In genomic region chr2:49600021-49600681, GRCm38 (mm10) we compare ENCODE assay signal across 15 mouse cellular contexts. TPM values are rescaled to one million over a fixed set of nuclear protein-coding genes. Genes with fewer than 3 reads are reported as not detected.
DNase-seq lines count a peak whose midpoint lies in the region; ATAC-seq and TF ChIP-seq lines count a peak whose summit lies in the region.
"Had no signal": no experiment of that assay in that cellular context is flagged by ENCODE, and none has a peak within 500 bp of the region (broad histone marks: within the 10 kb centered on the region; RNA-seq: fewer than 3 reads in every experiment).

No protein-coding gene starts in this region.

- TF ChIP-seq POLR2A in cerebellum, adult 2 months (IDR thresholded peaks at IDR 0.05; ENCODE audit: borderline replicate concordance, insufficient read depth, low read length): no peak

- intact Hi-C loops in heart, postnatal 14 days (cut with DNase I): no loop called here

- no peaks in the 10 kb centered on the region for H3K36me3 ChIP-seq in forebrain, embryonic 11.5 days (ENCODE audit: control insufficient read depth, insufficient read depth, low read length)
- H3K36me3 ChIP-seq: heart, embryonic 13.5 days; liver, embryonic 13.5 days had no signal

- H3K9ac ChIP-seq in forebrain, embryonic 11.5 days (ENCODE audit: low read length): no peak overlapping the region
- H3K9ac ChIP-seq: heart, embryonic 13.5 days; liver, embryonic 13.5 days had no signal

- H3K9me3 ChIP-seq in forebrain, embryonic 11.5 days (ENCODE audit: control insufficient read depth, low read length): no peaks in the 10 kb centered on the region
- H3K9me3 ChIP-seq: heart, embryonic 13.5 days; liver, embryonic 13.5 days had no signal

- peak; percentile 56; the same call in 1 of the 2 replicates for ATAC-seq in forebrain, embryonic 11.5 days (replicated peaks; ENCODE audit: low FRiP score)
- no peak for ATAC-seq in erythroblast, adult 5-6 weeks (replicated peaks; ENCODE audit: low FRiP score, poor library complexity, severe bottlenecking)
- ATAC-seq: activated CD4-positive, CD25-positive, alpha-beta regulatory T cell, adult 4 months had no signal

- H3K4me1 ChIP-seq in forebrain, embryonic 11.5 days (replicated peaks; ENCODE audit: control insufficient read depth, insufficient read depth, low read length): peaks cover 2% of the 10 kb centered on the region; the same call in 1 of the 2 replicates
- H3K4me1 ChIP-seq in cerebellum, adult 2 months (ENCODE audit: control insufficient read depth, insufficient read depth, low read length): peaks cover 20% of the 10 kb centered on the region
- H3K4me1 ChIP-seq: heart, embryonic 13.5 days; liver, embryonic 13.5 days; megakaryocyte, embryonic 14.5 days had no signal

- H3K4me2 ChIP-seq in forebrain, embryonic 11.5 days (ENCODE audit: low read depth, low read length, severe bottlenecking): no peak overlapping the region
- H3K4me2 ChIP-seq: heart, embryonic 13.5 days; liver, embryonic 13.5 days had no signal

- no peak overlapping the region for H3K4me3 ChIP-seq in forebrain, embryonic 11.5 days (ENCODE audit: low read depth, low read length)
- H3K4me3 ChIP-seq in cerebellum, adult 2 months (replicated peaks; ENCODE audit: insufficient read depth, low read depth, low read length): no peak overlapping the region
- H3K4me3 ChIP-seq: heart, embryonic 13.5 days; liver, embryonic 13.5 days; megakaryocyte, embryonic 14.5 days had no signal

- no peak for TF ChIP-seq CTCF in cerebellum, adult 2 months (IDR thresholded peaks at IDR 0.05; ENCODE audit: borderline replicate concordance, insufficient read depth, low read depth, low read length)

- no peaks in the 10 kb centered on the region for H3K27me3 ChIP-seq in forebrain, embryonic 11.5 days (ENCODE audit: control insufficient read depth, insufficient read depth, low read length)
- no peaks in the 10 kb centered on the region for H3K27me3 ChIP-seq in cerebellum, adult 2 months (ENCODE audit: control insufficient read depth, insufficient read depth, low read length)
- H3K27me3 ChIP-seq: heart, embryonic 13.5 days; liver, embryonic 13.5 days had no signal

- 65% methylated on average over 7 of the region's 7 CpGs for WGBS in forebrain, embryonic 11.5 days
- 36% methylated on average over 7 of the region's 7 CpGs for WGBS in cerebellum, adult 2 months

- DNase-seq in heart, adult 11 months: peak; percentile 76
- no peak for DNase-seq in heart, postnatal 14 days
- DNase-seq in MN1 (ENCODE audit: low spot score): peak; percentile 89
- DNase-seq in forebrain, embryonic 11.5 days (ENCODE audit: low spot score): no peak
- peak; percentile 23 for DNase-seq in mesoderm, embryonic 11.5 days (ENCODE audit: low read depth, low spot score)
- DNase-seq in urinary bladder, postnatal 4 days (ENCODE audit: low spot score in 2 of 2): no peak
- no peak for DNase-seq in cerebellum, adult 2 months
- DNase-seq: cerebellum, adult 9-11 months; kidney, adult 9 months; layer of hippocampus, postnatal 36 days; liver, embryonic 13.5 days had no signal

- H3K27ac ChIP-seq in forebrain, embryonic 11.5 days (ENCODE audit: low read depth, low read length): no peak overlapping the region
- no peak overlapping the region for H3K27ac ChIP-seq in cerebellum, adult 2 months (ENCODE audit: insufficient read depth, low read length)
- H3K27ac ChIP-seq: heart, embryonic 13.5 days; liver, embryonic 13.5 days had no signal

RNA-seq across cellular contexts. Expression of gene Kif5c, which starts 18.9 kb away (rescaled TPM):
- under 1 TPM; 0.79 to 0.80 TPM for total RNA-seq in heart, postnatal 14 days (2021)
- polyA plus RNA-seq in forebrain, embryonic 11.5 days (2014; fragmentation: Nextera tagmentation; extraction: Ambion mirVana): 88.9 and 90.1 TPM in 2 replicates
- total RNA-seq in erythroblast, adult 5-6 weeks (2015; ENCODE audit: low replicate concordance): 0.19 TPM in 1 of 2 replicates, not detected in the other
- total RNA-seq in erythroblast, adult 5-6 weeks (2017; ENCODE audit: low replicate concordance): 0.51 and 5.2 TPM in 2 replicates
- polyA plus RNA-seq in cerebellum, adult 2 months (2012; rRNA removed): 257 and 291 TPM in 2 replicates

Comparison
In these comparisons a context has a peak if more than half of its experiments do, and no peak if none do; other contexts are left out.
1. DNase-seq: peak in heart, adult 11 months (single experiment), MN1 (single experiment) and mesoderm, embryonic 11.5 days (single experiment); none in heart, postnatal 14 days (0 of 2), forebrain, embryonic 11.5 days (single experiment), urinary bladder, postnatal 4 days (0 of 2) and cerebellum, adult 2 months (0 of 2).